Mouse (Mus musculus) adrenal gland, postnatal 14 days (tissue): ENCODE data around the gene 3110009E18Rik. TPM values are rescaled to one million over a fixed set of nuclear protein-coding genes. Genes with fewer than 3 reads are reported as not detected.

ENCODE experiments used
- total RNA-seq: library from RNA; stranded (reverse); gene quantifications from 2 replicates; pipeline ENCODE4 v1.2.3, GENCODE M21; 2021

Gene 3110009E18Rik
- total RNA-seq, 1 experiment from 2014 or later: 8.8 TPM

Other genes starting within 250 kb of the 3110009E18Rik start
- 8.4 and 10.1 TPM in 2 replicates for gene Tmem177, start 208.0 kb upstream of the 3110009E18Rik start, total RNA-seq
- 0.30 TPM in 1 of 2 replicates, not detected in the other for gene Cfap221, start 124.0 kb upstream of the 3110009E18Rik start, total RNA-seq
- 11.2 and 14.4 TPM in 2 replicates for gene Sctr, start 114.3 kb upstream of the 3110009E18Rik start, total RNA-seq
- gene Tmem37, start 47.1 kb upstream of the 3110009E18Rik start, total RNA-seq: 19.8 and 26.9 TPM in 2 replicates
- 891 and 1,093 TPM in 2 replicates for gene Dbi, start 109 bp upstream of the 3110009E18Rik start, total RNA-seq
- gene Steap3, start 151.5 kb downstream of the 3110009E18Rik start, total RNA-seq: 20.8 and 29.6 TPM in 2 replicates
- gene C1ql2, start 219.4 kb downstream of the 3110009E18Rik start, total RNA-seq: 0.19 TPM in 1 of 2 replicates, not detected in the other